Mouse (Mus musculus) skeletal muscle tissue, adult 2 months (tissue): ENCODE results near the gene Pbx3.

Experiments
- DNase-seq: peaks from one replicate; pipeline ENCODE4 v3.0.0-alpha.2; 2012; ENCODE audit warnings: low read depth, low spot score

Pbx3 gene

GRCm38 (mm10) chr2:34225470-34225869 lies 147.5 kb downstream of the Pbx3 start:
- no peak for DNase-seq

- no peak for DNase-seq
Observed at GRCm38 (mm10) chr2:34221477-34221876, 151.5 kb downstream of the Pbx3 start.

- no peak for DNase-seq
Observed at GRCm38 (mm10) chr2:34219150-34219549, 153.8 kb downstream of the Pbx3 start.

- no peak for DNase-seq
Observed at GRCm38 (mm10) chr2:34217596-34217995, 155.3 kb downstream of the Pbx3 start.

- no peak for DNase-seq
Observed at GRCm38 (mm10) chr2:34215496-34215895, 157.4 kb downstream of the Pbx3 start.

- DNase-seq = no peak
Observed at GRCm38 (mm10) chr2:34212418-34212817, 160.5 kb downstream of the Pbx3 start.

- DNase-seq = no peak
Observed at GRCm38 (mm10) chr2:34204797-34205196, 168.1 kb downstream of the Pbx3 start.

GRCm38 (mm10) chr2:34204325-34204724 lies 168.6 kb downstream of the Pbx3 start:
- no peak for DNase-seq

- DNase-seq = no peak
Observed at GRCm38 (mm10) chr2:34193870-34194820, 178.8 kb downstream of the Pbx3 start.

GRCm38 (mm10) chr2:34193276-34193675 lies 179.7 kb downstream of the Pbx3 start:
- DNase-seq = no peak

- no peak for DNase-seq
Observed at GRCm38 (mm10) chr2:34187366-34187765, 185.6 kb downstream of the Pbx3 start.

- no peak for DNase-seq
Observed at GRCm38 (mm10) chr2:34181600-34181999, 191.3 kb downstream of the Pbx3 start.

- no peak for DNase-seq
Observed at GRCm38 (mm10) chr2:34179299-34179698, 193.6 kb downstream of the Pbx3 start.

- DNase-seq = no peak
Observed at GRCm38 (mm10) chr2:34178653-34179052, 194.3 kb downstream of the Pbx3 start.

- no peak for DNase-seq
Observed at GRCm38 (mm10) chr2:34170424-34170823, 202.5 kb downstream of the Pbx3 start.

- DNase-seq = no peak
Observed at GRCm38 (mm10) chr2:34169626-34170025, 203.3 kb downstream of the Pbx3 start.

- no peak for DNase-seq
Observed at GRCm38 (mm10) chr2:34168191-34168590, 204.8 kb downstream of the Pbx3 start.

GRCm38 (mm10) chr2:34162484-34162883 lies 210.5 kb downstream of the Pbx3 start:
- DNase-seq = no peak

GRCm38 (mm10) chr2:34157746-34158145 lies 215.2 kb downstream of the Pbx3 start:
- DNase-seq = no peak

- no peak for DNase-seq
Observed at GRCm38 (mm10) chr2:34154833-34155232, 218.1 kb downstream of the Pbx3 start.

GRCm38 (mm10) chr2:34153336-34153735 lies 219.6 kb downstream of the Pbx3 start:
- DNase-seq = no peak

- no peak for DNase-seq
Observed at GRCm38 (mm10) chr2:34150560-34150959, 222.4 kb downstream of the Pbx3 start.

- no peak for DNase-seq
Observed at GRCm38 (mm10) chr2:34148214-34148613, 224.7 kb downstream of the Pbx3 start.
